Mouse (Mus musculus) cerebellum, adult 9-11 months (tissue): ENCODE data around the gene Olfr1499.
A peak's percentile ranks its signal among the peaks of the same experiment; 100 is the strongest.
"Not testable (repeated sequence)": the region's sequence is repeated elsewhere in the genome, so short reads cannot be mapped to it uniquely, and the experiment has no call there.

Source experiments
- DNase-seq: peaks from one replicate; pipeline ENCODE4 v3.0.0; 2022

Olfr1499 gene

GRCm38 (mm10) chr19:13819347-13819746 is at the start of gene Olfr1499:
Olfr1499 (minus strand) TSS chr19:13819447.
- DNase-seq, result no peak

GRCm38 (mm10) chr19:13861495-13861894 is 42.2 kb upstream of the Olfr1499 start, which contains the start of gene Olfr1502:
Olfr1502 (plus strand) TSS chr19:13861795.
- no peak for DNase-seq

- not testable (repeated sequence) for DNase-seq
These were observed 31.3 kb upstream of the Olfr1499 start, which contains the start of gene Olfr1501 for GRCm38 (mm10) chr19:13850592-13850991. Olfr1501 (minus strand) TSS chr19:13850692.

GRCm38 (mm10) chr19:13830388-13830787 is 11.1 kb upstream of the Olfr1499 start, which contains the start of gene Olfr1500:
Olfr1500 (minus strand) TSS chr19:13830488.
- no peak for DNase-seq

- no peak for DNase-seq
These were observed 9.2 kb upstream of the Olfr1499 start for GRCm38 (mm10) chr19:13828447-13828846.

- no peak for DNase-seq
These were observed 1.6 kb upstream of the Olfr1499 start for GRCm38 (mm10) chr19:13820847-13821246.

GRCm38 (mm10) chr19:13818827-13819226 is 420 bp downstream of the Olfr1499 start:
- DNase-seq, result no peak

GRCm38 (mm10) chr19:13812823-13813222 is 6.4 kb downstream of the Olfr1499 start:
- DNase-seq, result no peak

- not testable (repeated sequence) for DNase-seq
These were observed 13.8 kb downstream of the Olfr1499 start for GRCm38 (mm10) chr19:13805486-13805885.

- DNase-seq, result no peak
These were observed 21.1 kb downstream of the Olfr1499 start, which contains the start of gene Olfr1497 for GRCm38 (mm10) chr19:13798102-13798501. Olfr1497 (minus strand) TSS chr19:13798202.

- DNase-seq, result no peak
These were observed 41.7 kb downstream of the Olfr1499 start, which contains the start of gene Olfr1496 for GRCm38 (mm10) chr19:13777578-13777977. Olfr1496 (plus strand) TSS chr19:13777878.

- peak; percentile 59 for DNase-seq
These were observed 50.5 kb downstream of the Olfr1499 start for GRCm38 (mm10) chr19:13768565-13769276.

GRCm38 (mm10) chr19:13764306-13764705 is 54.9 kb downstream of the Olfr1499 start, which contains the start of gene Olfr1495:
Olfr1495 (plus strand) TSS chr19:13764606.
- DNase-seq, result no peak
